Mouse (Mus musculus): Measurements from ENCODE around the gene Tmx1. TPM values are rescaled to one million over a fixed set of nuclear protein-coding genes. Genes with fewer than 3 reads are reported as not detected.
A peak's percentile ranks its signal among the peaks of the same experiment; 100 is the strongest.

The Tmx1 gene
- polyA plus RNA-seq (2014; fragmentation: Nextera tagmentation; extraction: Ambion mirVana), result 104 and 133 TPM in 2 replicates

GRCm38 (mm10) chr12:70452726-70453645 is at the start of gene Tmx1:
TSS of gene Tmx1 (plus strand) at chr12:70453095.
- peak; percentile 97 for ATAC-seq (ENCODE audit: low FRiP score)
- 0 out of 2 replicates have a peak, but pooled peaks cover 2% of the 10 kb centered on the region for H3K4me1 ChIP-seq (replicated peaks; ENCODE audit: control insufficient read depth, insufficient read depth, low read length)
- H3K4me2 ChIP-seq (replicated peaks; ENCODE audit: low read depth, low read length), result peak within 1 kb of the TSS; percentile 69
- H3K27ac ChIP-seq (ENCODE audit: low read depth, low read length), result peak within 1 kb of the TSS; percentile 79
- peak within 1 kb of the TSS; percentile 84 for H3K9ac ChIP-seq (ENCODE audit: low read depth, low read length)
- peak; percentile 98 for DNase-seq (ENCODE audit: low spot score)
- H3K4me3 ChIP-seq (ENCODE audit: low read depth, low read length), result peak within 1 kb of the TSS; percentile 74
- 1% methylated on average over 49 of the region's 58 CpGs for WGBS
- no peaks in the 10 kb centered on the region for H3K9me3 ChIP-seq (ENCODE audit: control insufficient read depth, low read length)
- H3K27me3 ChIP-seq (ENCODE audit: control insufficient read depth, insufficient read depth, low read length), result no peaks in the 10 kb centered on the region
- no peaks in the 10 kb centered on the region for H3K36me3 ChIP-seq (ENCODE audit: control insufficient read depth, insufficient read depth, low read length)

- no peak overlapping the region for H3K27ac ChIP-seq (ENCODE audit: low read depth, low read length)
- DNase-seq (ENCODE audit: low spot score) (no peak), ATAC-seq (ENCODE audit: low FRiP score) (no peak)
- no peaks in the 10 kb centered on the region for H3K27me3 ChIP-seq (ENCODE audit: control insufficient read depth, insufficient read depth, low read length)
- H3K4me1 ChIP-seq (replicated peaks; ENCODE audit: control insufficient read depth, insufficient read depth, low read length), result no peaks in the 10 kb centered on the region
- WGBS, result 76% methylated on average over 6 of the region's 6 CpGs
- H3K9me3 ChIP-seq (ENCODE audit: control insufficient read depth, low read length), result no peaks in the 10 kb centered on the region
- H3K4me3 ChIP-seq (ENCODE audit: low read depth, low read length), result no peak overlapping the region
- no peak overlapping the region for H3K9ac ChIP-seq (ENCODE audit: low read depth, low read length)
- no peak overlapping the region for H3K4me2 ChIP-seq (replicated peaks; ENCODE audit: low read depth, low read length)
- no peaks in the 10 kb centered on the region for H3K36me3 ChIP-seq (ENCODE audit: control insufficient read depth, insufficient read depth, low read length)
These were observed 48.6 kb upstream of the Tmx1 start for GRCm38 (mm10) chr12:70404327-70404726.

- WGBS, result 90% methylated on average over 1 of the region's 1 CpGs
- no peak overlapping the region for H3K27ac ChIP-seq (ENCODE audit: low read depth, low read length)
- H3K27me3 ChIP-seq (ENCODE audit: control insufficient read depth, insufficient read depth, low read length), result no peaks in the 10 kb centered on the region
- no peak overlapping the region for H3K4me3 ChIP-seq (ENCODE audit: low read depth, low read length)
- H3K4me1 ChIP-seq (replicated peaks; ENCODE audit: control insufficient read depth, insufficient read depth, low read length), result no peaks in the 10 kb centered on the region
- no peaks in the 10 kb centered on the region for H3K36me3 ChIP-seq (ENCODE audit: control insufficient read depth, insufficient read depth, low read length)
- H3K4me2 ChIP-seq (replicated peaks; ENCODE audit: low read depth, low read length), result no peak overlapping the region
- H3K9me3 ChIP-seq (ENCODE audit: control insufficient read depth, low read length), result no peaks in the 10 kb centered on the region
- ATAC-seq (ENCODE audit: low FRiP score) (no peak), DNase-seq (ENCODE audit: low spot score) (no peak)
- no peak overlapping the region for H3K9ac ChIP-seq (ENCODE audit: low read depth, low read length)
These were observed 44.5 kb upstream of the Tmx1 start for GRCm38 (mm10) chr12:70408396-70408795.

- Histone ChIP-seq H3K4me2 (replicated peaks; ENCODE audit: low read depth, low read length) (no peak overlapping the region), H3K27ac (ENCODE audit: low read depth, low read length) (no peak overlapping the region), H3K27me3 (ENCODE audit: control insufficient read depth, insufficient read depth, low read length) (no peaks in the 10 kb centered on the region), H3K36me3 (ENCODE audit: control insufficient read depth, insufficient read depth, low read length) (no peaks in the 10 kb centered on the region), H3K9ac (ENCODE audit: low read depth, low read length) (no peak overlapping the region), H3K9me3 (ENCODE audit: control insufficient read depth, low read length) (no peaks in the 10 kb centered on the region), H3K4me1 (replicated peaks; ENCODE audit: control insufficient read depth, insufficient read depth, low read length) (no peaks in the 10 kb centered on the region), H3K4me3 (ENCODE audit: low read depth, low read length) (no peak overlapping the region)
- ATAC-seq (ENCODE audit: low FRiP score), result no peak
- WGBS, result 88% methylated on average over 2 of the region's 2 CpGs
- DNase-seq (ENCODE audit: low spot score), result no peak
These were observed 43.3 kb upstream of the Tmx1 start for GRCm38 (mm10) chr12:70409600-70409999.

GRCm38 (mm10) chr12:70420216-70420615 is 32.7 kb upstream of the Tmx1 start:
- Histone ChIP-seq H3K36me3 (ENCODE audit: control insufficient read depth, insufficient read depth, low read length) (no peaks in the 10 kb centered on the region), H3K4me1 (replicated peaks; ENCODE audit: control insufficient read depth, insufficient read depth, low read length) (no peaks in the 10 kb centered on the region)
- no peak for ATAC-seq (ENCODE audit: low FRiP score)

GRCm38 (mm10) chr12:70421028-70421427 is 31.9 kb upstream of the Tmx1 start:
- H3K36me3 ChIP-seq (ENCODE audit: control insufficient read depth, insufficient read depth, low read length), result no peaks in the 10 kb centered on the region
- no peak overlapping the region for H3K4me2 ChIP-seq (replicated peaks; ENCODE audit: low read depth, low read length)
- DNase-seq (ENCODE audit: low spot score), result no peak
- H3K27ac ChIP-seq (ENCODE audit: low read depth, low read length), result no peak overlapping the region
- no peak overlapping the region for H3K4me3 ChIP-seq (ENCODE audit: low read depth, low read length)
- 88% methylated on average over 3 of the region's 3 CpGs for WGBS
- H3K4me1 ChIP-seq (replicated peaks; ENCODE audit: control insufficient read depth, insufficient read depth, low read length), result no peaks in the 10 kb centered on the region
- no peaks in the 10 kb centered on the region for H3K9me3 ChIP-seq (ENCODE audit: control insufficient read depth, low read length)
- no peaks in the 10 kb centered on the region for H3K27me3 ChIP-seq (ENCODE audit: control insufficient read depth, insufficient read depth, low read length)
- no peak overlapping the region for H3K9ac ChIP-seq (ENCODE audit: low read depth, low read length)
- no peak for ATAC-seq (ENCODE audit: low FRiP score)

More at GRCm38 (mm10) chr12:70420216-70420615, 32.7 kb upstream of the Tmx1 start:
- no peak overlapping the region for H3K4me2 ChIP-seq (replicated peaks; ENCODE audit: low read depth, low read length)
- no peak overlapping the region for H3K9ac ChIP-seq (ENCODE audit: low read depth, low read length)
- H3K9me3 ChIP-seq (ENCODE audit: control insufficient read depth, low read length), result no peaks in the 10 kb centered on the region
- no peak overlapping the region for H3K4me3 ChIP-seq (ENCODE audit: low read depth, low read length)
- no peak for DNase-seq (ENCODE audit: low spot score)
- H3K27ac ChIP-seq (ENCODE audit: low read depth, low read length), result no peak overlapping the region
- WGBS, result 98% methylated on average over 1 of the region's 1 CpGs
- H3K27me3 ChIP-seq (ENCODE audit: control insufficient read depth, insufficient read depth, low read length), result no peaks in the 10 kb centered on the region

GRCm38 (mm10) chr12:70422322-70423118 is 30.4 kb upstream of the Tmx1 start:
- DNase-seq (ENCODE audit: low spot score), result peak; percentile 75

GRCm38 (mm10) chr12:70427885-70428284 is 25.0 kb upstream of the Tmx1 start:
- H3K4me3 ChIP-seq (ENCODE audit: low read depth, low read length), result no peak overlapping the region
- H3K4me2 ChIP-seq (replicated peaks; ENCODE audit: low read depth, low read length), result no peak overlapping the region
- H3K9me3 ChIP-seq (ENCODE audit: control insufficient read depth, low read length), result no peaks in the 10 kb centered on the region
- no peaks in the 10 kb centered on the region for H3K27me3 ChIP-seq (ENCODE audit: control insufficient read depth, insufficient read depth, low read length)
- no peaks in the 10 kb centered on the region for H3K36me3 ChIP-seq (ENCODE audit: control insufficient read depth, insufficient read depth, low read length)
- no peak overlapping the region for H3K27ac ChIP-seq (ENCODE audit: low read depth, low read length)
- ATAC-seq (ENCODE audit: low FRiP score) (no peak), DNase-seq (ENCODE audit: low spot score) (no peak)
- no peaks in the 10 kb centered on the region for H3K4me1 ChIP-seq (replicated peaks; ENCODE audit: control insufficient read depth, insufficient read depth, low read length)
- 78% methylated on average over 3 of the region's 3 CpGs for WGBS
- no peak overlapping the region for H3K9ac ChIP-seq (ENCODE audit: low read depth, low read length)

More at GRCm38 (mm10) chr12:70422322-70423118, 30.4 kb upstream of the Tmx1 start:
- H3K9me3 ChIP-seq (ENCODE audit: control insufficient read depth, low read length), result no peaks in the 10 kb centered on the region
- no peaks in the 10 kb centered on the region for H3K36me3 ChIP-seq (ENCODE audit: control insufficient read depth, insufficient read depth, low read length)
- H3K9ac ChIP-seq (ENCODE audit: low read depth, low read length), result no peak overlapping the region
- peak overlapping the region; percentile 65 for H3K27ac ChIP-seq (ENCODE audit: low read depth, low read length)
- peak; percentile 94 for ATAC-seq (ENCODE audit: low FRiP score)
- H3K4me3 ChIP-seq (ENCODE audit: low read depth, low read length), result no peak overlapping the region
- no peaks in the 10 kb centered on the region for H3K27me3 ChIP-seq (ENCODE audit: control insufficient read depth, insufficient read depth, low read length)
- H3K4me1 ChIP-seq (replicated peaks; ENCODE audit: control insufficient read depth, insufficient read depth, low read length), result no peaks in the 10 kb centered on the region
- no peak overlapping the region for H3K4me2 ChIP-seq (replicated peaks; ENCODE audit: low read depth, low read length)
- 42% methylated on average over 9 of the region's 9 CpGs for WGBS
